Comparison of ENCODE assay signal across 15 mouse cellular contexts in genomic region chr16:31358991-31359390, GRCm38 (mm10). TPM values are rescaled to one million over a fixed set of nuclear protein-coding genes. Genes with fewer than 3 reads are reported as not detected.
A peak's percentile ranks its signal among the peaks of the same experiment; 100 is the strongest.
DNase-seq lines count a peak whose midpoint lies in the region; ATAC-seq and TF ChIP-seq lines count a peak whose summit lies in the region.
"Had no signal": no experiment of that assay in that cellular context is flagged by ENCODE, and none has a peak within 500 bp of the region (broad histone marks: within the 10 kb centered on the region; RNA-seq: fewer than 3 reads in every experiment).

No protein-coding gene starts in this region.

- no peaks in the 10 kb centered on the region for H3K27me3 ChIP-seq in heart, postnatal 0 days (ENCODE audit: control insufficient read depth, insufficient read depth, low read length)
- H3K27me3 ChIP-seq in intestine, embryonic 14.5 days (replicated peaks; ENCODE audit: control insufficient read depth, insufficient read depth, low read length): no peaks in the 10 kb centered on the region
- H3K27me3 ChIP-seq in liver, postnatal 0 days (ENCODE audit: insufficient read depth, low read length): no peaks in the 10 kb centered on the region

- no peak for TF ChIP-seq CTCF in heart, postnatal 0 days (IDR thresholded peaks at IDR 0.05; ENCODE audit: low read depth)
- no peak for TF ChIP-seq CTCF in liver, postnatal 0 days (IDR thresholded peaks at IDR 0.05; ENCODE audit: low read depth)

- H3K4me3 ChIP-seq in heart, postnatal 0 days (ENCODE audit: low read depth, low read length): no peak overlapping the region
- H3K4me3 ChIP-seq in intestine, embryonic 14.5 days (ENCODE audit: low read depth, low read length): no peak overlapping the region
- no peak overlapping the region for H3K4me3 ChIP-seq in liver, postnatal 0 days (ENCODE audit: low read depth, low read length)
- H3K4me3 ChIP-seq: layer of hippocampus, adult 2 months had no signal

- TF ChIP-seq EP300 in heart, postnatal 0 days (IDR thresholded peaks at IDR 0.05; ENCODE audit: low read depth): no peak
- TF ChIP-seq EP300 in liver, postnatal 0 days (IDR thresholded peaks at IDR 0.05; ENCODE audit: low read depth): no peak

- no peak for ATAC-seq in heart, postnatal 0 days (ENCODE audit: insufficient read depth, low read depth)
- peak; percentile 57; the same call in 1 of the 2 replicates for ATAC-seq in intestine, embryonic 14.5 days (replicated peaks; ENCODE audit: low FRiP score, low TSS enrichment, low read depth)
- ATAC-seq in liver, postnatal 0 days: peak; percentile 44; the same call in 1 of the 2 replicates
- ATAC-seq: activated CD4-positive, CD25-positive, alpha-beta regulatory T cell, adult 4 months; forebrain, embryonic 14.5 days had no signal

- no peaks in the 10 kb centered on the region for H3K4me1 ChIP-seq in heart, postnatal 0 days (ENCODE audit: control insufficient read depth, insufficient read depth)
- peaks cover 5% of the 10 kb centered on the region; the same call in 1 of the 2 replicates for H3K4me1 ChIP-seq in intestine, embryonic 14.5 days (replicated peaks; ENCODE audit: control insufficient read depth, insufficient read depth, low read length)
- peaks cover 8% of the 10 kb centered on the region; the same call in 1 of the 2 replicates for H3K4me1 ChIP-seq in liver, postnatal 0 days (ENCODE audit: insufficient read depth)

- H3K36me3 ChIP-seq in heart, postnatal 0 days (replicated peaks; ENCODE audit: control insufficient read depth, insufficient read depth, low read length): no peaks in the 10 kb centered on the region
- no peaks in the 10 kb centered on the region for H3K36me3 ChIP-seq in intestine, embryonic 14.5 days (ENCODE audit: control insufficient read depth, insufficient read depth, low read length)
- no peaks in the 10 kb centered on the region for H3K36me3 ChIP-seq in liver, postnatal 0 days (replicated peaks; ENCODE audit: insufficient read depth, low read length)

- H3K4me2 ChIP-seq in heart, postnatal 0 days (ENCODE audit: low read depth, low read length): peak overlapping the region; percentile 35
- 0 out of 2 replicates have a peak overlapping the region, but pooled peaks have one; percentile 9 for H3K4me2 ChIP-seq in intestine, embryonic 14.5 days (ENCODE audit: low read length)
- H3K4me2 ChIP-seq in liver, postnatal 0 days (ENCODE audit: low read depth, low read length): peak overlapping the region; percentile 38; the same call in 1 of the 2 replicates

- DNase-seq in heart, postnatal 0 days (ENCODE audit: low spot score): no peak
- no peak for DNase-seq in heart, postnatal 14 days
- peak; percentile 53 for DNase-seq in MEL-GATA-1-ER (ENCODE audit: extremely low read depth, low read depth)
- DNase-seq in intestine, embryonic 14.5 days (ENCODE audit: low spot score): peak; percentile 52
- no peak for DNase-seq in liver, postnatal 0 days
- DNase-seq in cerebellum, adult 18-20 months: no peak
- DNase-seq in cerebellum, adult 8-10 months: no peak
- DNase-seq in embryo, embryonic 9.5 days (ENCODE audit: extremely low spot score): no peak
- DNase-seq: cerebellum, adult 9-10 months; kidney, adult 18-20 months; lung, adult 2 months had no signal

- no peaks in the 10 kb centered on the region for H3K9me3 ChIP-seq in heart, postnatal 0 days (replicated peaks; ENCODE audit: control insufficient read depth, low read length)
- no peaks in the 10 kb centered on the region for H3K9me3 ChIP-seq in intestine, embryonic 14.5 days (ENCODE audit: control insufficient read depth, low read length)
- no peaks in the 10 kb centered on the region for H3K9me3 ChIP-seq in liver, postnatal 0 days (ENCODE audit: low read length)

- H3K9ac ChIP-seq in heart, postnatal 0 days (replicated peaks; ENCODE audit: low read depth, low read length): no peak overlapping the region
- no peak overlapping the region for H3K9ac ChIP-seq in intestine, embryonic 14.5 days (ENCODE audit: low read length)
- H3K9ac ChIP-seq in liver, postnatal 0 days (replicated peaks): no peak overlapping the region

- WGBS in heart, postnatal 0 days: 33% methylated on average over 9 of the region's 9 CpGs
- WGBS in intestine, embryonic 14.5 days: 24% methylated on average over 9 of the region's 9 CpGs
- WGBS in liver, postnatal 0 days (ENCODE audit: insufficient replicate concordance): 54% methylated on average over 9 of the region's 9 CpGs

- intact Hi-C loops in heart, postnatal 14 days (cut with DNase I): loop anchor here (5.0 to 10.0 kb wide), 4 partner anchors 244 to 1104 kb away; partner anchors contain the start of gene Fam43a

- H3K27ac ChIP-seq in heart, postnatal 0 days (ENCODE audit: low read depth): no peak overlapping the region
- H3K27ac ChIP-seq in intestine, embryonic 14.5 days (ENCODE audit: low read depth): peak overlapping the region; percentile 36; the same call in 1 of the 2 replicates
- no peak overlapping the region for H3K27ac ChIP-seq in liver, postnatal 0 days (ENCODE audit: low read depth)
- H3K27ac ChIP-seq: layer of hippocampus, adult 2 months had no signal

RNA-seq across cellular contexts. Expression of gene Apod, which starts 44.4 kb away (rescaled TPM):
- not detected in 2 replicates for total RNA-seq in heart, postnatal 0 days (2014; rRNA removed; ENCODE audit: low replicate concordance)
- 0.51 and 0.75 TPM in 2 replicates for polyA plus RNA-seq in heart, postnatal 0 days (2015; fragmentation: Nextera tagmentation; extraction: Ambion mirVana)
- 1 to 10 TPM; 2.1 to 3.0 TPM for total RNA-seq in heart, postnatal 14 days (2021)
- 0.49 and 0.67 TPM in 2 replicates for polyA plus RNA-seq in intestine, embryonic 14.5 days (2014; fragmentation: Nextera tagmentation; extraction: Ambion mirVana)
- polyA plus RNA-seq in liver, postnatal 0 days (2015; fragmentation: Nextera tagmentation; extraction: Ambion mirVana): 0.11 TPM in 2 replicates
- total RNA-seq: megakaryocyte progenitor cell, adult 5-6 weeks had no signal
- polyA plus RNA-seq: activated CD4-positive, CD25-positive, alpha-beta regulatory T cell, adult 4 months had no signal

Comparison
In these comparisons a context has a peak if more than half of its experiments do, and no peak if none do; other contexts are left out.
1. DNase-seq: peak in MEL-GATA-1-ER (single experiment) and intestine, embryonic 14.5 days (single experiment); none in heart, postnatal 0 days (single experiment), heart, postnatal 14 days (0 of 2), liver, postnatal 0 days (single experiment), cerebellum, adult 18-20 months (0 of 2), cerebellum, adult 8-10 months (single experiment) and embryo, embryonic 9.5 days (single experiment).
2. Peak in every context shown above with its lines, with median percentiles within 50 percentile points of each other: H3K4me2 ChIP-seq.